Mouse (Mus musculus) stomach, embryonic 16.5 days (tissue): ENCODE results near the gene Paox. TPM values are rescaled to one million over a fixed set of nuclear protein-coding genes. Genes with fewer than 3 reads are reported as not detected.

Experiments
- ATAC-seq: fragments of 200-750 bp; cut with Nextera tagmentation; 2 replicates; pipeline ENCODE4 v1.8.0; 2017; ENCODE audit warnings: moderate number of reproducible peaks, moderate TSS enrichment; ENCODE audit not compliant: insufficient read depth, low FRiP score
- H3K27ac ChIP-seq: fragments of 300-500 bp; sonication (generic); 2 replicates; pipeline ENCODE4 v1.5.1; 2014; ENCODE audit warnings: low read length
- H3K27me3 ChIP-seq: fragments of 300-500 bp; sonication (generic); 2 replicates; pipeline ENCODE4 v1.6.1; 2014; ENCODE audit warnings: low read length, control low read depth, mixed read lengths; ENCODE audit not compliant: control insufficient read depth, insufficient read depth
- H3K36me3 ChIP-seq: fragments of 300-500 bp; sonication (generic); 2 replicates; pipeline ENCODE4 v1.6.1; 2014; ENCODE audit warnings: low read length; ENCODE audit not compliant: control insufficient read depth, insufficient read depth
- H3K4me1 ChIP-seq: fragments of 300-500 bp; sonication (generic); 2 replicates; pipeline ENCODE4 v1.6.1; 2014; ENCODE audit warnings: low read length, control low read depth, mixed read lengths; ENCODE audit not compliant: control insufficient read depth, insufficient read depth
- H3K4me2 ChIP-seq: fragments of 300-500 bp; sonication (generic); 2 replicates; pipeline ENCODE4 v1.6.1; 2014; ENCODE audit warnings: low read depth, low read length, mixed read lengths
- H3K4me3 ChIP-seq: fragments of 300-500 bp; sonication (generic); replicated peaks from 2 replicates; pipeline ENCODE4 v1.5.1; 2014; ENCODE audit warnings: mild to moderate bottlenecking, low read length
- H3K9ac ChIP-seq: fragments of 300-500 bp; sonication (generic); 2 replicates; pipeline ENCODE4 v1.6.1; 2014; ENCODE audit warnings: low read length
- H3K9me3 ChIP-seq: fragments of 300-500 bp; sonication (generic); replicated peaks from 2 replicates; pipeline ENCODE4 v1.6.1; 2016; ENCODE audit warnings: low read length, control low read depth; ENCODE audit not compliant: control insufficient read depth
- WGBS: fragments of 180-500 bp; shearing (Covaris S2); extraction: QIAGEN DNeasy Blood & Tissue Kit; methylation state at CpG from one replicate; pipeline ENCODE4 v1.1.7; 2014; 5-methylcytosine and 5-hydroxymethylcytosine counted together
- polyA plus RNA-seq: library from polyadenylated mRNA; unstranded; fragments of >200 nt; fragmentation: Nextera tagmentation; extraction: Ambion mirVana; gene quantifications from 2 replicates; pipeline ENCODE4 v1.2.1, GENCODE M21; 2015

Paox gene
- polyA plus RNA-seq, 1 experiment from 2014 or later, result 31.4 TPM

DNA sequence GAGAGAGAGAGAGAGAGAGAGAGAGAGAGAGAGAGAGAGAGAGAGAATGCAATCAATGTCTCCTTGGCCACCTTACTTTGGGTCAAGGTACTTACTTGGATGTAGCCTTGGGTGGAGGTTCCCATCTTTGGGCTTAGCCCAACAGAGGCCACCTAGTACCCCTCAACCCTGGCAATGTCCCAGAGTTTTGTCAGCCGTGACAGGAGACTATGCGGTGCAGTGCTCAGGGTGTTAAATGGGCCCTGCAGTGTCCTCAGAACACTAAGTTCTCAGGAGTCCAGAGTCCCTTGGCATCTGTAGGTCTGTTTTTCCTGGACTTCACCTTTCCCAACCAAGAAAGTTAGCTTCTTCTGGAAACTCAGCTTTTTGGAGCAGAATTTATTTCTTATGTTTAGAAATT, 63.6 kb downstream of the Paox start:
- no peak for ATAC-seq
- no peak overlapping the region for H3K4me2 ChIP-seq

DNA sequence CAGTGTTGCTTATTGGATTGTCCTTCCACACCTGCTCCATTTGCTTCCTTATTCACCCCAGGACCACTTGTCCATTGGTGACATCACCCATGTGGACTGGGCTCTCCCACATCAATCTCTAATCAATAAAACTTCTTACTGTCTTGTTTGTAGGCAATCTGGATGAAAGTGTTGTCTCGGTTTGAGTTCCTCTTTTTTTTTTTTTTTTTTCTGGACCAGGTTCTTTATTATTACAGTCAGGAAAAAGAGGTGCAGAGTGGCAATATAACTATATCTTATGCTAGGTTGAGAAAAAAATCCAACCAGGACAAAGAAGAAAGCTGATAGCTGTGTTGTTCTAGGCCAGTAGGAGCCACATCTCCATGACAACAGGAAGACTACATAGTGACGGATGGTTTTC, 65.1 kb downstream of the Paox start:
- no peak for ATAC-seq
- Histone ChIP-seq H3K4me1 (no peaks in the 10 kb centered on the region), H3K4me2 (no peak overlapping the region), H3K9me3 (no peaks in the 10 kb centered on the region), H3K27me3 (no peaks in the 10 kb centered on the region), H3K4me3 (no peak overlapping the region), H3K27ac (no peak overlapping the region), H3K36me3 (no peaks in the 10 kb centered on the region), H3K9ac (no peak overlapping the region)
- WGBS, result 70% methylated on average over 2 of the region's 2 CpGs

More for the DNA sequence above, 63.6 kb downstream of the Paox start:
- no peaks in the 10 kb centered on the region for H3K36me3 ChIP-seq
- H3K4me1 ChIP-seq, result no peaks in the 10 kb centered on the region
- no peak overlapping the region for H3K27ac ChIP-seq
- no peaks in the 10 kb centered on the region for H3K9me3 ChIP-seq
- 89% methylated on average over 2 of the region's 2 CpGs for WGBS
- no peak overlapping the region for H3K4me3 ChIP-seq
- no peaks in the 10 kb centered on the region for H3K27me3 ChIP-seq
- H3K9ac ChIP-seq, result no peak overlapping the region

GRCm38 (mm10) chr7:140184206-140184605, 68.6 kb downstream of the Paox start:
- no peak overlapping the region for H3K4me2 ChIP-seq
- H3K4me1 ChIP-seq, result no peaks in the 10 kb centered on the region
- no peak overlapping the region for H3K4me3 ChIP-seq
- no peaks in the 10 kb centered on the region for H3K36me3 ChIP-seq
- 77% methylated on average over 4 of the region's 4 CpGs for WGBS
- no peaks in the 10 kb centered on the region for H3K9me3 ChIP-seq
- H3K9ac ChIP-seq, result no peak overlapping the region
- no peaks in the 10 kb centered on the region for H3K27me3 ChIP-seq
- ATAC-seq, result no peak
- H3K27ac ChIP-seq, result no peak overlapping the region

Other genes starting within 250 kb of the Paox start
- gene Kndc1, start 221.1 kb upstream of the Paox start, polyA plus RNA-seq, result 0.19 and 0.22 TPM in 2 replicates
- not detected in 2 replicates for gene Utf1, start 172.0 kb upstream of the Paox start, polyA plus RNA-seq
- gene 6430531B16Rik, start 137.0 kb upstream of the Paox start, polyA plus RNA-seq, result 0.24 and 0.34 TPM in 2 replicates
- 3.0 and 4.1 TPM in 2 replicates for gene Adam8, start 123.2 kb upstream of the Paox start, polyA plus RNA-seq
- gene Zfp511, start 79.4 kb upstream of the Paox start, polyA plus RNA-seq, result 34.1 and 35.0 TPM in 2 replicates
- gene Tubgcp2, start 79.1 kb upstream of the Paox start, polyA plus RNA-seq, result 40.5 and 42.3 TPM in 2 replicates
- 0.05 TPM in 1 of 2 replicates, not detected in the other for gene Msx3, start 66.7 kb upstream of the Paox start, polyA plus RNA-seq
- gene Caly, start 33.3 kb upstream of the Paox start, polyA plus RNA-seq, result 3.7 and 5.6 TPM in 2 replicates
- 139 and 141 TPM in 2 replicates for gene Prap1, start 22.4 kb upstream of the Paox start, polyA plus RNA-seq
- gene Fuom, start 13.4 kb upstream of the Paox start, polyA plus RNA-seq, result 37.0 and 38.7 TPM in 2 replicates
- 156 and 158 TPM in 2 replicates for gene Echs1, start 677 bp downstream of the Paox start, polyA plus RNA-seq
- gene Mtg1, start 21.8 kb downstream of the Paox start, polyA plus RNA-seq, result 20.2 and 22.8 TPM in 2 replicates
- gene Sprn, start 39.1 kb downstream of the Paox start, polyA plus RNA-seq, result 0.96 and 1.1 TPM in 2 replicates
- gene Olfr522, start 49.0 kb downstream of the Paox start, polyA plus RNA-seq, result not detected in 2 replicates
- gene Olfr523, start 57.4 kb downstream of the Paox start, polyA plus RNA-seq, result not detected in 2 replicates
- not detected in 2 replicates for gene Olfr524, start 90.2 kb downstream of the Paox start, polyA plus RNA-seq
- 0.10 and 0.15 TPM in 2 replicates for gene Cd163l1, start 102.5 kb downstream of the Paox start, polyA plus RNA-seq
- gene 5830411N06Rik, start 131.5 kb downstream of the Paox start, polyA plus RNA-seq, result not detected in 2 replicates
- gene Olfr525, start 205.1 kb downstream of the Paox start, polyA plus RNA-seq, result not detected in 2 replicates
- gene Olfr527, start 218.2 kb downstream of the Paox start, polyA plus RNA-seq, result not detected in 2 replicates
- gene Olfr60, start 245.9 kb downstream of the Paox start, polyA plus RNA-seq, result not detected in 2 replicates